Mouse (Mus musculus): ENCODE measurements around the gene Cdh12. TPM values are rescaled to one million over a fixed set of nuclear protein-coding genes. Genes with fewer than 3 reads are reported as not detected.
"Not testable (repeated sequence)": the region's sequence is repeated elsewhere in the genome, so short reads cannot be mapped to it uniquely, and the experiment has no call there.

The Cdh12 gene
- polyA plus RNA-seq, 1 experiment = not detected

- no peaks in the 10 kb centered on the region for H3K79me2 ChIP-seq (ENCODE audit: control insufficient read depth, insufficient read depth)
- H3K27me3 ChIP-seq (ENCODE audit: control insufficient read depth, insufficient read depth, insufficient read length) = no peaks in the 10 kb centered on the region
- no peak overlapping the region for H3ac ChIP-seq (ENCODE audit: control insufficient read depth, insufficient read length)
- no peak overlapping the region for H3K4me2 ChIP-seq (ENCODE audit: low read depth)
- H3K36me3 ChIP-seq (ENCODE audit: control insufficient read depth, insufficient read depth) = no peaks in the 10 kb centered on the region
- no peak overlapping the region for H3K4me3 ChIP-seq
- no peak for TF ChIP-seq CEBPB (IDR thresholded peaks at IDR 0.05; ENCODE audit: insufficient read depth, poor library complexity, severe bottlenecking)
- no peak for TF ChIP-seq MAX (IDR thresholded peaks at IDR 0.05; ENCODE audit: low read depth)
- TF ChIP-seq E2F4 (IDR thresholded peaks at IDR 0.05; ENCODE audit: insufficient read depth) = no peak
- TF ChIP-seq MYOG (IDR thresholded peaks at IDR 0.05; ENCODE audit: control insufficient read depth in 1 of 3, insufficient read depth in 1 of 3, insufficient read length in 2 of 3, low read depth in 2 of 3) = no peak
- no peak for TF ChIP-seq TCF12 (IDR thresholded peaks at IDR 0.05; ENCODE audit: insufficient read depth, poor library complexity, severe bottlenecking)
- TF ChIP-seq POLR2AphosphoS2 (IDR thresholded peaks at IDR 0.05; ENCODE audit: insufficient read length, low read depth) = no peak
- no peak for TF ChIP-seq POLR2A (IDR thresholded peaks at IDR 0.05; ENCODE audit: insufficient read length, low read depth)
- no peak for TF ChIP-seq USF1 (IDR thresholded peaks at IDR 0.05; ENCODE audit: low read depth)
- no peak for TF ChIP-seq TCF3 (IDR thresholded peaks at IDR 0.05; ENCODE audit: insufficient read length, low read depth)
- TF ChIP-seq REST (IDR thresholded peaks at IDR 0.05; ENCODE audit: insufficient read depth, insufficient read length) = no peak
- no peak for TF ChIP-seq MYOD1 (IDR thresholded peaks at IDR 0.05; ENCODE audit: control insufficient read depth in 1 of 3, insufficient read length in 2 of 3, low read depth in 2 of 3)
- no peak for TF ChIP-seq SRF (IDR thresholded peaks at IDR 0.05; ENCODE audit: control insufficient read depth, insufficient read length, low read depth)
These were observed 917.3 kb downstream of the Cdh12 start for GRCm38 (mm10) chr15:21366366-21366765.

GRCm38 (mm10) chr15:21375460-21375859 lies 926.4 kb downstream of the Cdh12 start:
- H3K4me3 ChIP-seq = no peak overlapping the region
- H3K79me2 ChIP-seq (ENCODE audit: control insufficient read depth, insufficient read depth) = no peaks in the 10 kb centered on the region
- H3K36me3 ChIP-seq (ENCODE audit: control insufficient read depth, insufficient read depth) = no peaks in the 10 kb centered on the region
- H3K27me3 ChIP-seq (ENCODE audit: control insufficient read depth, insufficient read depth, insufficient read length) = no peaks in the 10 kb centered on the region
- H3K4me2 ChIP-seq (ENCODE audit: low read depth) = no peak overlapping the region
- TF ChIP-seq SRF (IDR thresholded peaks at IDR 0.05; ENCODE audit: control insufficient read depth, insufficient read length, low read depth) = no peak
- TF ChIP-seq TCF12 (IDR thresholded peaks at IDR 0.05; ENCODE audit: insufficient read depth, poor library complexity, severe bottlenecking) = no peak
- TF ChIP-seq CEBPB (IDR thresholded peaks at IDR 0.05; ENCODE audit: insufficient read depth, poor library complexity, severe bottlenecking) = no peak
- no peak for TF ChIP-seq MAX (IDR thresholded peaks at IDR 0.05; ENCODE audit: low read depth)
- TF ChIP-seq POLR2A (IDR thresholded peaks at IDR 0.05; ENCODE audit: insufficient read length, low read depth) = no peak
- no peak overlapping the region for H3ac ChIP-seq (ENCODE audit: control insufficient read depth, insufficient read length)

GRCm38 (mm10) chr15:21375871-21376270 lies 926.8 kb downstream of the Cdh12 start:
- Histone ChIP-seq H3K36me3 (ENCODE audit: control insufficient read depth, insufficient read depth) (no peaks in the 10 kb centered on the region), H3K4me3 (no peak overlapping the region), H3K27me3 (ENCODE audit: control insufficient read depth, insufficient read depth, insufficient read length) (no peaks in the 10 kb centered on the region), H3ac (ENCODE audit: control insufficient read depth, insufficient read length) (no peak overlapping the region), H3K4me2 (ENCODE audit: low read depth) (no peak overlapping the region), H3K79me2 (ENCODE audit: control insufficient read depth, insufficient read depth) (no peaks in the 10 kb centered on the region)
- TF ChIP-seq MYOG (IDR thresholded peaks at IDR 0.05; ENCODE audit: control insufficient read depth in 1 of 3, insufficient read depth in 1 of 3, insufficient read length in 2 of 3, low read depth in 2 of 3) (no peak), E2F4 (IDR thresholded peaks at IDR 0.05; ENCODE audit: insufficient read depth) (no peak), USF1 (IDR thresholded peaks at IDR 0.05; ENCODE audit: low read depth) (no peak), CEBPB (IDR thresholded peaks at IDR 0.05; ENCODE audit: insufficient read depth, poor library complexity, severe bottlenecking) (no peak), REST (IDR thresholded peaks at IDR 0.05; ENCODE audit: insufficient read depth, insufficient read length) (no peak), POLR2AphosphoS2 (IDR thresholded peaks at IDR 0.05; ENCODE audit: insufficient read length, low read depth) (no peak)

GRCm38 (mm10) chr15:21391442-21391841 lies 942.4 kb downstream of the Cdh12 start:
- not testable (repeated sequence) for H3K27me3 ChIP-seq (ENCODE audit: control insufficient read depth, insufficient read depth, insufficient read length); H3K4me2 ChIP-seq (ENCODE audit: low read depth); H3K79me2 ChIP-seq (ENCODE audit: control insufficient read depth, insufficient read depth); H3K36me3 ChIP-seq (ENCODE audit: control insufficient read depth, insufficient read depth); H3K4me3 ChIP-seq; H3ac ChIP-seq (ENCODE audit: control insufficient read depth, insufficient read length)

GRCm38 (mm10) chr15:21393080-21393479 lies 944.0 kb downstream of the Cdh12 start:
- H3ac ChIP-seq (ENCODE audit: control insufficient read depth, insufficient read length) = no peak overlapping the region
- H3K27me3 ChIP-seq (ENCODE audit: control insufficient read depth, insufficient read depth, insufficient read length) = no peaks in the 10 kb centered on the region
- no peaks in the 10 kb centered on the region for H3K79me2 ChIP-seq (ENCODE audit: control insufficient read depth, insufficient read depth)
- H3K36me3 ChIP-seq (ENCODE audit: control insufficient read depth, insufficient read depth) = no peaks in the 10 kb centered on the region
- no peak overlapping the region for H3K4me2 ChIP-seq (ENCODE audit: low read depth)
- no peak overlapping the region for H3K4me3 ChIP-seq
- TF ChIP-seq MYOG (IDR thresholded peaks at IDR 0.05; ENCODE audit: control insufficient read depth in 1 of 3, insufficient read depth in 1 of 3, insufficient read length in 2 of 3, low read depth in 2 of 3) (no peak), REST (IDR thresholded peaks at IDR 0.05; ENCODE audit: insufficient read depth, insufficient read length) (no peak), SRF (IDR thresholded peaks at IDR 0.05; ENCODE audit: control insufficient read depth, insufficient read length, low read depth) (no peak), POLR2AphosphoS2 (IDR thresholded peaks at IDR 0.05; ENCODE audit: insufficient read length, low read depth) (no peak), TCF3 (IDR thresholded peaks at IDR 0.05; ENCODE audit: insufficient read length, low read depth) (no peak), CEBPB (IDR thresholded peaks at IDR 0.05; ENCODE audit: insufficient read depth, poor library complexity, severe bottlenecking) (no peak), POLR2A (IDR thresholded peaks at IDR 0.05; ENCODE audit: insufficient read length, low read depth) (no peak), TCF12 (IDR thresholded peaks at IDR 0.05; ENCODE audit: insufficient read depth, poor library complexity, severe bottlenecking) (no peak), E2F4 (IDR thresholded peaks at IDR 0.05; ENCODE audit: insufficient read depth) (no peak), USF1 (IDR thresholded peaks at IDR 0.05; ENCODE audit: low read depth) (no peak), MYOD1 (IDR thresholded peaks at IDR 0.05; ENCODE audit: control insufficient read depth in 1 of 3, insufficient read length in 2 of 3, low read depth in 2 of 3) (no peak), MAX (IDR thresholded peaks at IDR 0.05; ENCODE audit: low read depth) (no peak)
